Mouse (Mus musculus) lung, adult 2 months (tissue): Measurements from ENCODE around the gene Cpne2.

ENCODE experiments used
- CTCF ChIP-seq: fragments of 200-500 bp; IDR thresholded peaks from 2 replicates; pipeline ENCODE4 v1.5.1; 2011; ENCODE audit warnings: mild to moderate bottlenecking, low read length, control low read depth; ENCODE audit not compliant: insufficient read depth
- POLR2A ChIP-seq: fragments of 200-500 bp; IDR thresholded peaks from 2 replicates; pipeline ENCODE4 v1.6.1; 2011; ENCODE audit warnings: low read depth, mild to moderate bottlenecking, control low read depth, low read length, borderline replicate concordance; ENCODE audit errors: extremely low read depth

GRCm38 (mm10) chr8:94581820-94582483 is 49.2 kb downstream of the Cpne2 start:
- TF ChIP-seq POLR2A: no peak
- no peak for TF ChIP-seq CTCF
